Mouse (Mus musculus) stomach, postnatal 0 days (tissue): ENCODE results near the gene Dusp22.

ENCODE experiments used
- CTCF ChIP-seq: IDR thresholded peaks from 2 replicates; pipeline ENCODE4 v1.5.1; 2016; ENCODE audit warnings: antibody characterized with exemption, low read depth, mild to moderate bottlenecking, moderate library complexity
- EP300 ChIP-seq: optimal IDR thresholded peaks from 2 replicates; pipeline ENCODE3; 2016; ENCODE audit warnings: antibody characterized with exemption

GRCm38 (mm10) chr13:30754066-30754465 is 94.3 kb downstream of the Dusp22 start:
- TF ChIP-seq CTCF, result no peak
- no peak for TF ChIP-seq EP300
